ENCODE assay signal across 25 mouse cellular contexts in genomic region chr6:25286313-25286712, GRCm38 (mm10).
DNase-seq lines count a peak whose midpoint lies in the region; ATAC-seq and TF ChIP-seq lines count a peak whose summit lies in the region.
"Had no signal": no experiment of that assay in that cellular context is flagged by ENCODE, and none has a peak within 500 bp of the region (broad histone marks: within the 10 kb centered on the region; RNA-seq: fewer than 3 reads in every experiment).

No protein-coding gene starts in this region.

- no peak for TF ChIP-seq CTCF in brain, embryonic 14.5 days (IDR thresholded peaks at IDR 0.05; ENCODE audit: borderline replicate concordance, extremely low read depth, insufficient read depth, insufficient read length)

- no peaks in the 10 kb centered on the region for H3K4me1 ChIP-seq in forebrain, embryonic 15.5 days
- no peaks in the 10 kb centered on the region for H3K4me1 ChIP-seq in forebrain, embryonic 12.5 days
- H3K4me1 ChIP-seq in forebrain, embryonic 16.5 days (replicated peaks; ENCODE audit: control insufficient read depth, insufficient read depth, low read length), result no peaks in the 10 kb centered on the region
- H3K4me1 ChIP-seq: heart, embryonic 10.5 days; heart, embryonic 13.5 days had no signal

- H3K36me3 ChIP-seq in forebrain, embryonic 15.5 days, result no peaks in the 10 kb centered on the region
- H3K36me3 ChIP-seq in forebrain, embryonic 12.5 days (replicated peaks), result no peaks in the 10 kb centered on the region
- no peaks in the 10 kb centered on the region for H3K36me3 ChIP-seq in forebrain, embryonic 16.5 days (ENCODE audit: control insufficient read depth, insufficient read depth)
- H3K36me3 ChIP-seq: heart, embryonic 10.5 days; heart, embryonic 13.5 days had no signal

- no peak for TF ChIP-seq POLR2A in brain, embryonic 14.5 days (IDR thresholded peaks at IDR 0.05; ENCODE audit: borderline replicate concordance, extremely low read depth, insufficient read depth, insufficient read length, poor library complexity, severe bottlenecking)

- no peak overlapping the region for H3K4me3 ChIP-seq in forebrain, embryonic 15.5 days
- no peak overlapping the region for H3K4me3 ChIP-seq in forebrain, embryonic 12.5 days (replicated peaks)
- no peak overlapping the region for H3K4me3 ChIP-seq in forebrain, embryonic 16.5 days (replicated peaks; ENCODE audit: low read length)
- H3K4me3 ChIP-seq: heart, adult 2 months; heart, embryonic 10.5 days; heart, embryonic 13.5 days had no signal

- H3K4me2 ChIP-seq in forebrain, embryonic 15.5 days (replicated peaks), result no peak overlapping the region
- H3K4me2 ChIP-seq in forebrain, embryonic 12.5 days, result no peak overlapping the region
- no peak overlapping the region for H3K4me2 ChIP-seq in forebrain, embryonic 16.5 days (ENCODE audit: low read length)
- H3K4me2 ChIP-seq: heart, embryonic 13.5 days; hindbrain, embryonic 14.5 days had no signal

- DNase-seq in right cerebral cortex, postnatal 14 days, result peak; percentile 8
- no peak for DNase-seq in right cerebral cortex, adult 18-20 months
- DNase-seq in brain, embryonic 14.5 days (ENCODE audit: low read depth), result peak; percentile 56
- DNase-seq in frontal cortex, postnatal 25 days (ENCODE audit: low spot score in 2 of 2), result no peak
- DNase-seq in kidney, adult 9 months, result no peak
- DNase-seq: adrenal gland, adult 2 months; adrenal gland, postnatal 25 days; cerebellum, adult 11-12 months; cerebellum, adult 8-10 months; cerebellum, postnatal 14 days; gastrocnemius, postnatal 10 days; gastrocnemius, postnatal 36 days; heart, adult 2 months; heart, postnatal 14 days; heart, postnatal 4 days had no signal

- H3K9ac ChIP-seq in forebrain, embryonic 15.5 days (replicated peaks), result no peak overlapping the region
- no peak overlapping the region for H3K9ac ChIP-seq in forebrain, embryonic 12.5 days
- no peak overlapping the region for H3K9ac ChIP-seq in forebrain, embryonic 16.5 days (replicated peaks; ENCODE audit: low read depth, low read length)
- H3K9ac ChIP-seq: heart, embryonic 13.5 days; hindbrain, embryonic 14.5 days had no signal

- H3K27ac ChIP-seq in forebrain, embryonic 15.5 days (replicated peaks), result no peak overlapping the region
- no peak overlapping the region for H3K27ac ChIP-seq in forebrain, embryonic 12.5 days
- H3K27ac ChIP-seq in forebrain, embryonic 16.5 days (ENCODE audit: low read length), result no peak overlapping the region
- H3K27ac ChIP-seq: heart, adult 2 months; heart, embryonic 10.5 days; heart, embryonic 13.5 days; hindbrain, embryonic 14.5 days; hindbrain, postnatal 0 days had no signal

- peak; percentile 41; the same call in 1 of the 2 replicates for ATAC-seq in forebrain, embryonic 15.5 days (replicated peaks)
- no peak for ATAC-seq in forebrain, embryonic 12.5 days (ENCODE audit: low FRiP score)
- peak; percentile 61 for ATAC-seq in forebrain, embryonic 16.5 days
- ATAC-seq: CD4-positive, CD25-positive, alpha-beta regulatory T cell, adult 4 months; hindbrain, postnatal 0 days; inflammation-experienced regulatory T-cells, adult 6 months; intestine, embryonic 16.5 days had no signal

- no peaks in the 10 kb centered on the region for H3K9me3 ChIP-seq in forebrain, embryonic 15.5 days
- H3K9me3 ChIP-seq in forebrain, embryonic 12.5 days, result no peaks in the 10 kb centered on the region
- no peaks in the 10 kb centered on the region for H3K9me3 ChIP-seq in forebrain, embryonic 16.5 days (ENCODE audit: control insufficient read depth, low read length)
- H3K9me3 ChIP-seq: heart, embryonic 10.5 days; heart, embryonic 13.5 days had no signal

- H3K27me3 ChIP-seq in forebrain, embryonic 15.5 days, result no peaks in the 10 kb centered on the region
- no peaks in the 10 kb centered on the region for H3K27me3 ChIP-seq in forebrain, embryonic 12.5 days
- H3K27me3 ChIP-seq in forebrain, embryonic 16.5 days (replicated peaks; ENCODE audit: control insufficient read depth, insufficient read depth, low read length), result no peaks in the 10 kb centered on the region
- H3K27me3 ChIP-seq: heart, embryonic 13.5 days had no signal

- WGBS in forebrain, embryonic 15.5 days, result 68% methylated on average over 6 of the region's 6 CpGs
- WGBS in forebrain, embryonic 12.5 days, result 90% methylated on average over 6 of the region's 6 CpGs
- whole genome bisulfite sequencing in forebrain, embryonic 16.5 days, result 59% methylated on average over 6 of the region's 6 CpGs

Comparison
In these comparisons a context has a peak if more than half of its experiments do, and no peak if none do; other contexts are left out.
1. DNase-seq: peak in right cerebral cortex, postnatal 14 days (single experiment) and brain, embryonic 14.5 days (single experiment); none in right cerebral cortex, adult 18-20 months (single experiment), frontal cortex, postnatal 25 days (0 of 2) and kidney, adult 9 months (single experiment).